Mouse (Mus musculus) C2C12 (cell line): ENCODE results near the gene Sox2. TPM values are rescaled to one million over a fixed set of nuclear protein-coding genes. Genes with fewer than 3 reads are reported as not detected.
A peak's percentile ranks its signal among the peaks of the same experiment; 100 is the strongest.

Source experiments
- H3K27me3 ChIP-seq: one replicate; pipeline ENCODE4 v1.6.1; 2011; ENCODE audit not compliant: control insufficient read depth, insufficient read depth, insufficient read length
- H3K36me3 ChIP-seq: one replicate; pipeline ENCODE4 v1.6.1; 2011; ENCODE audit not compliant: control insufficient read depth, insufficient read depth
- H3K4me3 ChIP-seq: one replicate; pipeline ENCODE4 v1.5.1; 2011; ENCODE audit warnings: mild to moderate bottlenecking, control low read depth; ENCODE audit not compliant: poor library complexity, insufficient read depth, severe bottlenecking
- H3K79me2 ChIP-seq: one replicate; pipeline ENCODE4 v1.6.1; 2011; ENCODE audit not compliant: control insufficient read depth, insufficient read depth
- H3K79me3 ChIP-seq: one replicate; pipeline ENCODE4 v1.6.1; 2011; ENCODE audit warnings: low read depth, control low read depth
- H3ac ChIP-seq: one replicate; pipeline ENCODE3; 2011; ENCODE audit warnings: low read depth; ENCODE audit not compliant: control insufficient read depth, insufficient read length
- CEBPB ChIP-seq: IDR thresholded peaks from one replicate; pipeline ENCODE4 v1.6.1; 2011; ENCODE audit warnings: low read depth, mild to moderate bottlenecking, control low read depth, moderate library complexity
- CTCF ChIP-seq: IDR thresholded peaks from one replicate; pipeline ENCODE4 v1.5.1; 2011; ENCODE audit not compliant: control insufficient read depth, insufficient read depth, insufficient read length
- FOSL1 ChIP-seq: IDR thresholded peaks from one replicate; pipeline ENCODE4 v1.8.0; 2011; ENCODE audit warnings: mild to moderate bottlenecking, low read length; ENCODE audit not compliant: poor library complexity, insufficient read depth, severe bottlenecking
- MAX ChIP-seq: IDR thresholded peaks from one replicate; pipeline ENCODE4 v1.6.1; 2011; ENCODE audit warnings: mild to moderate bottlenecking, control low read depth
- MYOD1 ChIP-seq: IDR thresholded peaks from one replicate; pipeline ENCODE4 v1.6.1; 2011; ENCODE audit warnings: low read depth; ENCODE audit not compliant: control insufficient read depth, insufficient read length
- MYOG ChIP-seq: IDR thresholded peaks from one replicate; pipeline ENCODE4 v1.6.1; 2011; ENCODE audit not compliant: control insufficient read depth, insufficient read length; ENCODE audit errors: extremely low read depth
- USF1 ChIP-seq: IDR thresholded peaks from one replicate; pipeline ENCODE4 v1.6.1; 2011; ENCODE audit warnings: low read depth, mild to moderate bottlenecking, control low read depth, moderate library complexity
- polyA plus RNA-seq: library from polyadenylated mRNA; unstranded; fragments of >200 nt; fragmentation: generic; extraction: Trizol; gene quantifications from one replicate; pipeline ENCODE4 v1.2.1, GENCODE M21; 2012; ENCODE audit warnings: missing spikeins

Gene Sox2
- polyA plus RNA-seq, 1 experiment: 0.01 TPM

DNA sequence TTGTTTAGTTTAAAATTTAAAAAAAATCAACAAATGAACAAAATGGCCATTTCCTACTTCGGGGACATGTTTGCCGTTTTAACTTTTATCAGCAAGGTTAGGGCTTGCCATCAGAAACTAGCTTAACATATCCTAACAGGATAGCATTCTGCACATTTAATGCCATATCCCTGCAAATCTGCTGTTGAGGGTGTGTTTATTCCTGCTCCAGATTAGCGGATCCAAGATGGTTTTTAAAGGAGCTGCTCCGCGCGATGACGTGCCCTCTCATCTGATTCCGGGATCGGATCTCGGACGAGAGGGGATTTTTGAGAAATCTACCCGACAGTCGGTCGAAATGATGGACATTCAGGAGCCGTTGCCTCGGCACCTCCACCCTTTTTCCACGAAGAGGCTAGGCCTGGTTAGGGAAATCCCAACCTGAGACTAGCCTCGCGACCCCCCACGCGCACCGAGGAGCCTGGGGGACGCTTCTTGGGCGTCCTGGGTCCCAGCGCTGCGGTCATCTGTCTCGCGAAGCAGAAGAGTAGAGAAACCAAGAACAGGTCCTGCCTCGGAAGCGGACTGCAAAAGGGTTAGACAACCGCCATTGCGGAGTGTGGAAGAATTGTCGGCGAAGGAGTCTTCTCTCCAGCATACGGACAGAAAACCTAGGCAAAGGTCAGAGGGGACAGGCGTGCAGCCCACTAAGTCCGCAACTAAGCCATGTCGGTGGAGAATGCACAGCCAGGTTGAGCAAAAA, 8.3 kb upstream of the Sox2 start:
- Histone ChIP-seq H3K79me3 (no peaks in the 10 kb centered on the region), H3ac (no peak overlapping the region), H3K4me3 (no peak overlapping the region), H3K27me3 (peaks cover 21% of the 10 kb centered on the region), H3K36me3 (no peaks in the 10 kb centered on the region), H3K79me2 (no peaks in the 10 kb centered on the region)
- TF ChIP-seq FOSL1: no peak
- no peak for TF ChIP-seq CTCF
- TF ChIP-seq MAX: no peak
- TF ChIP-seq MYOD1: no peak
- TF ChIP-seq CEBPB: no peak
- TF ChIP-seq MYOG: no peak
- no peak for TF ChIP-seq USF1

- H3K36me3 ChIP-seq: no peaks in the 10 kb centered on the region
- peaks cover 21% of the 10 kb centered on the region for H3K27me3 ChIP-seq
- no peak overlapping the region for H3K4me3 ChIP-seq
- H3ac ChIP-seq: no peak overlapping the region
- no peak for TF ChIP-seq MYOG
- TF ChIP-seq USF1: no peak
- TF ChIP-seq MYOD1: no peak
- no peak for TF ChIP-seq FOSL1
- TF ChIP-seq MAX: no peak
- no peaks in the 10 kb centered on the region for H3K79me3 ChIP-seq
- no peaks in the 10 kb centered on the region for H3K79me2 ChIP-seq
Observed at GRCm38 (mm10) chr3:34642498-34642941, 7.7 kb upstream of the Sox2 start.

GRCm38 (mm10) chr3:34643067-34643466, 7.1 kb upstream of the Sox2 start:
- H3K4me3 ChIP-seq: no peak overlapping the region
- no peak overlapping the region for H3ac ChIP-seq
- no peaks in the 10 kb centered on the region for H3K36me3 ChIP-seq
- peaks cover 21% of the 10 kb centered on the region for H3K27me3 ChIP-seq
- no peaks in the 10 kb centered on the region for H3K79me2 ChIP-seq
- TF ChIP-seq CEBPB (no peak), USF1 (no peak), FOSL1 (no peak), MYOG (no peak), MYOD1 (no peak)
- no peaks in the 10 kb centered on the region for H3K79me3 ChIP-seq

- Histone ChIP-seq H3K27me3 (peaks cover 18% of the 10 kb centered on the region), H3ac (no peak overlapping the region), H3K4me3 (no peak overlapping the region), H3K36me3 (no peaks in the 10 kb centered on the region), H3K79me2 (no peaks in the 10 kb centered on the region), H3K79me3 (no peaks in the 10 kb centered on the region)
- TF ChIP-seq MYOD1 (no peak), CTCF (no peak), USF1 (no peak), MYOG (no peak), MAX (no peak), CEBPB (no peak), FOSL1 (no peak)
Observed at GRCm38 (mm10) chr3:34643536-34644115, 6.6 kb upstream of the Sox2 start.

- Histone ChIP-seq H3K79me2 (no peaks in the 10 kb centered on the region), H3K36me3 (no peaks in the 10 kb centered on the region), H3ac (no peak overlapping the region), H3K79me3 (no peaks in the 10 kb centered on the region), H3K4me3 (no peak overlapping the region), H3K27me3 (peaks cover 41% of the 10 kb centered on the region)
- TF ChIP-seq MYOD1: no peak
- TF ChIP-seq FOSL1: no peak
- no peak for TF ChIP-seq CTCF
- no peak for TF ChIP-seq MYOG
- no peak for TF ChIP-seq CEBPB
- no peak for TF ChIP-seq MAX
- TF ChIP-seq USF1: no peak
Observed at GRCm38 (mm10) chr3:34646169-34646568, 4.0 kb upstream of the Sox2 start.

DNA sequence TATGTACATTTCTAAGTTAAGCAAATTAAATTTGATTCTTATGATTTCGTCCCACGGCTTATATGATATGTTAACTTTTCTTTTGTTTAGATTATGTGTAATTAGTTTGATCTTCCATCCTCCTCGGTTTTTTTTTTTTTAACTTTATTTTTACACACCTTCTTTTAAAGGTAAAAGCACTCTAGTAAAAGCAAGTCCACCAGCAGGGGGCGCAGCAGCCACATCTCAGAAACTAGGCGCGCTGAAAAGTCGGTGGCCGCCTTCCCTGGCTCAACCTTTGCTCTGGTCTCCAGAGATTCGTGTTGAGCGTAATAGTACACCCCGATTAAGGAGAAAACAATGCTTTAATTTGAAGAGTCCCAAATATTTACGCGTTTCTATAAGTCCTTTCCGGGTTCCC, 2.5 kb upstream of the Sox2 start:
- Histone ChIP-seq H3K36me3 (no peaks in the 10 kb centered on the region), H3K79me2 (no peaks in the 10 kb centered on the region), H3K4me3 (no peak overlapping the region), H3K27me3 (peaks cover 34% of the 10 kb centered on the region), H3K79me3 (no peaks in the 10 kb centered on the region), H3ac (no peak overlapping the region)
- TF ChIP-seq USF1 (no peak), FOSL1 (no peak), CTCF (peak; percentile 6), MYOD1 (no peak), CEBPB (no peak), MYOG (no peak)
